Mouse (Mus musculus): ENCODE data around the gene Arfrp1.

Arfrp1 gene

GRCm38 (mm10) chr2:181384919-181385391 lies 19.8 kb upstream of the Arfrp1 start:
- TF ChIP-seq GATA4 (IDR thresholded peaks at IDR 0.05; ENCODE audit: insufficient replicate concordance, low read length) = no peak

- TF ChIP-seq GATA4 (IDR thresholded peaks at IDR 0.05; ENCODE audit: insufficient replicate concordance, low read length) = no peak
Measured at GRCm38 (mm10) chr2:181384463-181384862, 19.3 kb upstream of the Arfrp1 start.

- no peak for TF ChIP-seq GATA4 (IDR thresholded peaks at IDR 0.05; ENCODE audit: insufficient replicate concordance, low read length)
Measured at GRCm38 (mm10) chr2:181381631-181382306, 16.6 kb upstream of the Arfrp1 start.

- TF ChIP-seq GATA4 (IDR thresholded peaks at IDR 0.05; ENCODE audit: insufficient replicate concordance, low read length) = no peak
Measured at GRCm38 (mm10) chr2:181381107-181381506, 15.9 kb upstream of the Arfrp1 start.

- TF ChIP-seq GATA4 (IDR thresholded peaks at IDR 0.05; ENCODE audit: insufficient replicate concordance, low read length) = no peak
Measured at GRCm38 (mm10) chr2:181380251-181380650, 15.0 kb upstream of the Arfrp1 start.

GRCm38 (mm10) chr2:181379778-181380177 lies 14.6 kb upstream of the Arfrp1 start, which contains the start of gene Lime1:
TSS of gene Lime1 (plus strand) at chr2:181380078.
- no peak for TF ChIP-seq GATA4 (IDR thresholded peaks at IDR 0.05; ENCODE audit: insufficient replicate concordance, low read length)

GRCm38 (mm10) chr2:181378701-181379100 lies 13.5 kb upstream of the Arfrp1 start:
- no peak for TF ChIP-seq GATA4 (IDR thresholded peaks at IDR 0.05; ENCODE audit: insufficient replicate concordance, low read length)

- TF ChIP-seq GATA4 (IDR thresholded peaks at IDR 0.05; ENCODE audit: insufficient replicate concordance, low read length) = no peak
Measured at GRCm38 (mm10) chr2:181377230-181377629, 12.0 kb upstream of the Arfrp1 start.

- no peak for TF ChIP-seq GATA4 (IDR thresholded peaks at IDR 0.05; ENCODE audit: insufficient replicate concordance, low read length)
Measured at GRCm38 (mm10) chr2:181375787-181376186, 10.6 kb upstream of the Arfrp1 start.

- no peak for TF ChIP-seq GATA4 (IDR thresholded peaks at IDR 0.05; ENCODE audit: insufficient replicate concordance, low read length)
Measured at GRCm38 (mm10) chr2:181370001-181370400, 4.8 kb upstream of the Arfrp1 start.

GRCm38 (mm10) chr2:181365655-181366075 lies 461 bp upstream of the Arfrp1 start:
- TF ChIP-seq GATA4 (IDR thresholded peaks at IDR 0.05; ENCODE audit: insufficient replicate concordance, low read length) = no peak

- no peak for TF ChIP-seq GATA4 (IDR thresholded peaks at IDR 0.05; ENCODE audit: insufficient replicate concordance, low read length)
Measured at GRCm38 (mm10) chr2:181364487-181364859, 731 bp downstream of the Arfrp1 start.

GRCm38 (mm10) chr2:181363946-181364345 lies 1.3 kb downstream of the Arfrp1 start:
- TF ChIP-seq GATA4 (IDR thresholded peaks at IDR 0.05; ENCODE audit: insufficient replicate concordance, low read length) = no peak

- no peak for TF ChIP-seq GATA4 (IDR thresholded peaks at IDR 0.05; ENCODE audit: insufficient replicate concordance, low read length)
Measured at GRCm38 (mm10) chr2:181356780-181357179, 8.4 kb downstream of the Arfrp1 start.

GRCm38 (mm10) chr2:181342766-181343165 lies 22.4 kb downstream of the Arfrp1 start:
- TF ChIP-seq GATA4 (IDR thresholded peaks at IDR 0.05; ENCODE audit: insufficient replicate concordance, low read length) = no peak

- no peak for TF ChIP-seq GATA4 (IDR thresholded peaks at IDR 0.05; ENCODE audit: insufficient replicate concordance, low read length)
Measured at GRCm38 (mm10) chr2:181340426-181340825, 24.8 kb downstream of the Arfrp1 start.

GRCm38 (mm10) chr2:181334023-181334422 lies 31.2 kb downstream of the Arfrp1 start:
- no peak for TF ChIP-seq GATA4 (IDR thresholded peaks at IDR 0.05; ENCODE audit: insufficient replicate concordance, low read length)
